Mouse (Mus musculus) erythroblast, embryonic 14.5 days (primary cell): ENCODE results near the gene Nfia. TPM values are rescaled to one million over a fixed set of nuclear protein-coding genes. Genes with fewer than 3 reads are reported as not detected.

ENCODE experiments used
- H3K27me3 ChIP-seq: 2 replicates; pipeline ENCODE4 v1.6.1; 2012; ENCODE audit warnings: inconsistent platforms; ENCODE audit not compliant: control insufficient read depth
- H3K36me3 ChIP-seq: 2 replicates; pipeline ENCODE4 v1.6.1; 2012; ENCODE audit warnings: mild to moderate bottlenecking, inconsistent platforms; ENCODE audit not compliant: control insufficient read depth
- H3K4me1 ChIP-seq: 2 replicates; pipeline ENCODE4 v1.6.1; 2012; ENCODE audit warnings: inconsistent platforms; ENCODE audit not compliant: control insufficient read depth
- H3K4me3 ChIP-seq: replicated peaks from 2 replicates; pipeline ENCODE3; 2012; ENCODE audit warnings: moderate library complexity, mild to moderate bottlenecking, inconsistent platforms
- H3K9me3 ChIP-seq: 2 replicates; pipeline ENCODE4 v1.6.1; 2012; ENCODE audit warnings: low read length, inconsistent platforms, mixed read lengths; ENCODE audit not compliant: control insufficient read depth
- GATA1 ChIP-seq: IDR thresholded peaks from 2 replicates; pipeline ENCODE4 v1.6.1; 2012; ENCODE audit warnings: low read length, inconsistent platforms, mixed read lengths
- TAL1 ChIP-seq: IDR thresholded peaks from 3 replicates; pipeline ENCODE4 v1.6.1; 2012; ENCODE audit warnings: low read length, inconsistent platforms, mixed read lengths
- polyA plus RNA-seq: library from polyadenylated mRNA; stranded (reverse); fragments of >175 nt; gene quantifications from 2 replicates; pipeline ENCODE4 v1.2.3, GENCODE M21; 2012

Gene Nfia
- polyA plus RNA-seq, 1 experiment: 0.08 TPM

GRCm38 (mm10) chr4:97976891-97977290 is 204.4 kb downstream of the Nfia start:
- Histone ChIP-seq H3K9me3 (no peaks in the 10 kb centered on the region), H3K36me3 (no peaks in the 10 kb centered on the region), H3K4me3 (no peak overlapping the region), H3K4me1 (no peaks in the 10 kb centered on the region), H3K27me3 (no peaks in the 10 kb centered on the region)
- no peak for TF ChIP-seq TAL1
- no peak for TF ChIP-seq GATA1

GRCm38 (mm10) chr4:97984361-97984760 is 211.8 kb downstream of the Nfia start:
- H3K36me3 ChIP-seq: no peaks in the 10 kb centered on the region
- no peaks in the 10 kb centered on the region for H3K9me3 ChIP-seq
- H3K4me3 ChIP-seq: no peak overlapping the region
- TF ChIP-seq GATA1 (no peak), TAL1 (no peak)
- no peaks in the 10 kb centered on the region for H3K27me3 ChIP-seq
- no peaks in the 10 kb centered on the region for H3K4me1 ChIP-seq

- H3K36me3 ChIP-seq: no peaks in the 10 kb centered on the region
- no peaks in the 10 kb centered on the region for H3K9me3 ChIP-seq
- TF ChIP-seq GATA1 (no peak), TAL1 (no peak)
- H3K27me3 ChIP-seq: no peaks in the 10 kb centered on the region
- no peaks in the 10 kb centered on the region for H3K4me1 ChIP-seq
- no peak overlapping the region for H3K4me3 ChIP-seq
Observed at GRCm38 (mm10) chr4:97986056-97986734, 213.7 kb downstream of the Nfia start.

GRCm38 (mm10) chr4:97986735-97987075 is 214.2 kb downstream of the Nfia start:
- no peaks in the 10 kb centered on the region for H3K9me3 ChIP-seq
- no peak for TF ChIP-seq TAL1
- no peak for TF ChIP-seq GATA1

GRCm38 (mm10) chr4:97988703-97989102 is 216.2 kb downstream of the Nfia start:
- H3K9me3 ChIP-seq: no peaks in the 10 kb centered on the region
- no peaks in the 10 kb centered on the region for H3K36me3 ChIP-seq
- H3K4me1 ChIP-seq: no peaks in the 10 kb centered on the region
- TF ChIP-seq GATA1 (no peak), TAL1 (no peak)
- no peaks in the 10 kb centered on the region for H3K27me3 ChIP-seq
- H3K4me3 ChIP-seq: no peak overlapping the region

More at GRCm38 (mm10) chr4:97986735-97987075, 214.2 kb downstream of the Nfia start:
- Histone ChIP-seq H3K27me3 (no peaks in the 10 kb centered on the region), H3K36me3 (no peaks in the 10 kb centered on the region), H3K4me1 (no peaks in the 10 kb centered on the region), H3K4me3 (no peak overlapping the region)

- Histone ChIP-seq H3K9me3 (no peaks in the 10 kb centered on the region), H3K27me3 (no peaks in the 10 kb centered on the region), H3K36me3 (no peaks in the 10 kb centered on the region), H3K4me3 (no peak overlapping the region), H3K4me1 (no peaks in the 10 kb centered on the region)
- TF ChIP-seq TAL1 (no peak), GATA1 (no peak)
Observed at GRCm38 (mm10) chr4:97990431-97990830, 217.9 kb downstream of the Nfia start.

- TF ChIP-seq TAL1: no peak
- no peak for TF ChIP-seq GATA1
- H3K4me3 ChIP-seq: no peak overlapping the region
Observed at GRCm38 (mm10) chr4:97991395-97991794, 218.9 kb downstream of the Nfia start.

GRCm38 (mm10) chr4:97991880-97992279 is 219.3 kb downstream of the Nfia start:
- no peaks in the 10 kb centered on the region for H3K27me3 ChIP-seq
- no peak overlapping the region for H3K4me3 ChIP-seq
- H3K9me3 ChIP-seq: no peaks in the 10 kb centered on the region
- H3K36me3 ChIP-seq: no peaks in the 10 kb centered on the region
- TF ChIP-seq GATA1: no peak
- no peak for TF ChIP-seq TAL1
- H3K4me1 ChIP-seq: no peaks in the 10 kb centered on the region

More at GRCm38 (mm10) chr4:97991395-97991794, 218.9 kb downstream of the Nfia start:
- no peaks in the 10 kb centered on the region for H3K27me3 ChIP-seq
- no peaks in the 10 kb centered on the region for H3K36me3 ChIP-seq
- no peaks in the 10 kb centered on the region for H3K4me1 ChIP-seq
- no peaks in the 10 kb centered on the region for H3K9me3 ChIP-seq

- no peaks in the 10 kb centered on the region for H3K9me3 ChIP-seq
- TF ChIP-seq TAL1: no peak
- TF ChIP-seq GATA1: no peak
- H3K36me3 ChIP-seq: no peaks in the 10 kb centered on the region
- H3K4me1 ChIP-seq: no peaks in the 10 kb centered on the region
- H3K27me3 ChIP-seq: no peaks in the 10 kb centered on the region
- H3K4me3 ChIP-seq: no peak overlapping the region
Observed at GRCm38 (mm10) chr4:97995911-97996712, 223.6 kb downstream of the Nfia start.
